Mouse (Mus musculus) leukemia stem cell, adult 10-12 weeks (primary cell): Measurements from ENCODE around the gene 1700019N19Rik. TPM values are rescaled to one million over a fixed set of nuclear protein-coding genes. Genes with fewer than 3 reads are reported as not detected.

Source experiments
- polyA plus RNA-seq: library from polyadenylated mRNA; stranded (reverse); fragments of >175 nt; gene quantifications from 2 replicates; pipeline ENCODE4 v1.2.3, GENCODE M21; 2012; ENCODE audit warnings: low replicate concordance

Gene 1700019N19Rik
- not detected in 2 replicates for polyA plus RNA-seq

DNA sequence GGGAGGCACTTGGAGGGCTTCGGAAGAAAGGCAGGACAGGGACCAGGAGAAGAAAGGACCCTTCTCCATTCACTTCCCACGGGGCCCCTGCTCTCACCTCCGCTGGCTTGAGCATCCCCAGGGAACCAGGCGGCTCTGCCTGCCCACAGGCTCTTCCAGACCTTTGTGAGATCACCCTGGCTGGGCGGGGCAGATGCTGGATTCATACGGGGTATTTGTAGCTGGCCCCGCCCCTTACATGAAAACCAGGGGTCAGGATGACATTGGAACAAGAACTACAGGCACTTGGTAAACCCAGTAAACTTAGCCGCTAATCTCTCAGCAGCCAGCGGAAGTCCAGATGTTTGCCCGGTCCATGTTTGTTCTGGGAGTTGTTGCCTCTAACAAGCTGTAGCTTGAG is at the start of gene 1700019N19Rik:
TSS of gene 1700019N19Rik (minus strand) at position 178 of the 400 bp plus-strand sequence.

DNA sequence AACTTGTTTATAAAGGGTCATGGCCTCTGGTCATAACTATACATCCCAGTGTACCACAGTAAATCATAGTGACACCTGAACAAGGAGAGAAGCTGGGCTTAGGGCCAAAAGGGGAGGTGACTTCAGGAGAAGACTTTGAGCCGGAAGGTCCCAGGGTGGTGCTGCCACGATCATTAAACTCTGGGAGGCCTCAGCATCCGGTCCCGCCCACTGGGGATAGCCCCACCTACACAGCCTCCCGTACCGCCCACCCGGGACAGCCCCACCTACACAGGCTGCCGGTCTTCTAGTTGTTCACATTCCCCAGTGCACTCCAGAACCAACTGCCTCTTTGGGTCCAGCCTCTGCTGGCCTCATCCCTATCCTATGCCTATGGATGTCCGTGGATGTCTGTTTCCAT is 34.8 kb downstream of the 1700019N19Rik start, which contains the start of gene Pnliprp2:
TSS of gene Pnliprp2 (plus strand) at position 297 of the 400 bp plus-strand sequence.

Other genes starting within 250 kb of the 1700019N19Rik start
- not detected in 2 replicates for gene Pnlip, start 142.0 kb downstream of the 1700019N19Rik start, polyA plus RNA-seq
- gene Pnliprp1, start 65.6 kb downstream of the 1700019N19Rik start, polyA plus RNA-seq: not detected in 2 replicates
- not detected in 2 replicates for gene Pnliprp2, start 34.7 kb downstream of the 1700019N19Rik start, polyA plus RNA-seq
- not detected in 2 replicates for gene Eno4, start 149.0 kb upstream of the 1700019N19Rik start, polyA plus RNA-seq
- gene Hspa12a, start 149.2 kb upstream of the 1700019N19Rik start, polyA plus RNA-seq: 0.12 and 0.33 TPM in 2 replicates